ENCODE assay signal across 8 mouse cellular contexts in genomic region chr11:82989357-82989756, GRCm38 (mm10). TPM values are rescaled to one million over a fixed set of nuclear protein-coding genes. Genes with fewer than 3 reads are reported as not detected.
DNase-seq lines count a peak whose midpoint lies in the region; ATAC-seq and TF ChIP-seq lines count a peak whose summit lies in the region.

No protein-coding gene starts in this region.

- no peaks in the 10 kb centered on the region for H3K9me3 ChIP-seq in hindbrain, embryonic 10.5 days
- no peaks in the 10 kb centered on the region for H3K9me3 ChIP-seq in hindbrain, postnatal 0 days (ENCODE audit: low read length)
- H3K9me3 ChIP-seq in intestine, embryonic 15.5 days = no peaks in the 10 kb centered on the region

- peaks cover 23% of the 10 kb centered on the region for H3K4me1 ChIP-seq in hindbrain, embryonic 10.5 days (replicated peaks)
- no peaks in the 10 kb centered on the region for H3K4me1 ChIP-seq in hindbrain, postnatal 0 days (ENCODE audit: insufficient read depth, low read length)
- H3K4me1 ChIP-seq in intestine, embryonic 15.5 days (replicated peaks) = peaks cover 10% of the 10 kb centered on the region; the same call in 1 of the 2 replicates

- no peak overlapping the region for H3K4me2 ChIP-seq in hindbrain, postnatal 0 days (ENCODE audit: low read depth, low read length)
- peak overlapping the region; percentile 82 for H3K4me2 ChIP-seq in intestine, embryonic 15.5 days (replicated peaks)

- H3K27ac ChIP-seq in hindbrain, embryonic 10.5 days = no peak overlapping the region
- no peak overlapping the region for H3K27ac ChIP-seq in hindbrain, postnatal 0 days
- no peak overlapping the region for H3K27ac ChIP-seq in intestine, embryonic 15.5 days

- H3K9ac ChIP-seq in hindbrain, postnatal 0 days (replicated peaks; ENCODE audit: low read length) = no peak overlapping the region
- no peak overlapping the region for H3K9ac ChIP-seq in intestine, embryonic 15.5 days

- 33% methylated on average over 12 of the region's 12 CpGs for WGBS in hindbrain, embryonic 10.5 days
- WGBS in hindbrain, postnatal 0 days = 47% methylated on average over 12 of the region's 12 CpGs
- 26% methylated on average over 12 of the region's 12 CpGs for WGBS in intestine, embryonic 15.5 days

- peaks cover 25% of the 10 kb centered on the region for H3K27me3 ChIP-seq in hindbrain, embryonic 10.5 days (ENCODE audit: insufficient read depth, poor library complexity, severe bottlenecking)
- H3K27me3 ChIP-seq in hindbrain, postnatal 0 days (ENCODE audit: insufficient read depth, low read length) = no peaks in the 10 kb centered on the region
- H3K27me3 ChIP-seq in intestine, embryonic 15.5 days (replicated peaks) = no peaks in the 10 kb centered on the region

- no peak for ATAC-seq in hindbrain, postnatal 0 days
- peak; percentile 52 for ATAC-seq in intestine, embryonic 15.5 days

- peaks cover 26% of the 10 kb centered on the region for H3K36me3 ChIP-seq in hindbrain, embryonic 10.5 days
- H3K36me3 ChIP-seq in hindbrain, postnatal 0 days (ENCODE audit: insufficient read depth, low read length) = no peaks in the 10 kb centered on the region
- H3K36me3 ChIP-seq in intestine, embryonic 15.5 days = peaks cover 8% of the 10 kb centered on the region; the same call in 1 of the 2 replicates

- peak; percentile 15 for DNase-seq in hindbrain, embryonic 10.5 days (ENCODE audit: low spot score)
- no peak for DNase-seq in hindbrain, postnatal 0 days (ENCODE audit: low spot score)
- DNase-seq in embryo, embryonic 9.5 days (ENCODE audit: extremely low spot score) = peak; percentile 33
- peak; percentile 10 for DNase-seq in lung, postnatal 14 days
- DNase-seq in adrenal gland, postnatal 10 days = no peak
- DNase-seq in layer of hippocampus, adult 8-10 months (ENCODE audit: low spot score in 2 of 2) = no peak
- DNase-seq in layer of hippocampus, adult 9-10 months (ENCODE audit: low spot score) = no peak

- peak overlapping the region; percentile 50; the same call in 1 of the 2 replicates for H3K4me3 ChIP-seq in hindbrain, embryonic 10.5 days
- no peak overlapping the region for H3K4me3 ChIP-seq in hindbrain, postnatal 0 days (ENCODE audit: low read length)
- 0 out of 2 replicates have a peak overlapping the region, but pooled peaks have one; percentile 15 for H3K4me3 ChIP-seq in intestine, embryonic 15.5 days (replicated peaks)

- TF ChIP-seq CTCF in hindbrain, postnatal 0 days (IDR thresholded peaks at IDR 0.05; ENCODE audit: low read depth) = no peak

RNA-seq across cellular contexts. Expression of gene Slfn9, which starts 2.3 kb away (rescaled TPM):
- 5.9 and 8.5 TPM in 2 replicates for polyA plus RNA-seq in hindbrain, embryonic 10.5 days (2016; fragmentation: Nextera tagmentation; extraction: Ambion mirVana)
- total RNA-seq in hindbrain, postnatal 0 days (2014; rRNA removed) = 1.5 and 3.2 TPM in 2 replicates
- polyA plus RNA-seq in hindbrain, postnatal 0 days (2015; fragmentation: Nextera tagmentation; extraction: Ambion mirVana) = 2.2 and 2.4 TPM in 2 replicates
- 19.6 and 20.0 TPM in 2 replicates for polyA plus RNA-seq in intestine, embryonic 15.5 days (2015; fragmentation: Nextera tagmentation; extraction: Ambion mirVana)
- total RNA-seq in adrenal gland, postnatal 10 days (2021) = 10 to 100 TPM in 1 of 2 experiments, 1 to 10 TPM in 1; 8.0 to 12.0 TPM
- total RNA-seq in layer of hippocampus, adult 8-10 months (2022) = 1 to 10 TPM in 2 of 4 experiments, under 1 TPM in 2; 0.23 to 1.7 (median 0.92) TPM

RNA-seq across cellular contexts. Expression of gene Slfn8, which starts 31.3 kb away (rescaled TPM):
- polyA plus RNA-seq in hindbrain, embryonic 10.5 days (2016; fragmentation: Nextera tagmentation; extraction: Ambion mirVana) = 0.19 and 0.24 TPM in 2 replicates
- 0.42 and 0.83 TPM in 2 replicates for total RNA-seq in hindbrain, postnatal 0 days (2014; rRNA removed)
- polyA plus RNA-seq in hindbrain, postnatal 0 days (2015; fragmentation: Nextera tagmentation; extraction: Ambion mirVana) = 0.21 and 0.25 TPM in 2 replicates
- 0.45 and 0.54 TPM in 2 replicates for polyA plus RNA-seq in intestine, embryonic 15.5 days (2015; fragmentation: Nextera tagmentation; extraction: Ambion mirVana)
- under 1 TPM; 0.66 to 0.91 TPM for total RNA-seq in adrenal gland, postnatal 10 days (2021)
- 1 to 10 TPM in 2 of 4 experiments, under 1 TPM in 2; 0.23 to 2.6 (median 1.1) TPM for total RNA-seq in layer of hippocampus, adult 8-10 months (2022)

RNA-seq across cellular contexts. Expression of gene Slfn5, which starts 38.2 kb away (rescaled TPM):
- polyA plus RNA-seq in hindbrain, embryonic 10.5 days (2016; fragmentation: Nextera tagmentation; extraction: Ambion mirVana) = 0.11 and 0.48 TPM in 2 replicates
- 1.8 and 2.2 TPM in 2 replicates for total RNA-seq in hindbrain, postnatal 0 days (2014; rRNA removed)
- 2.1 and 2.4 TPM in 2 replicates for polyA plus RNA-seq in hindbrain, postnatal 0 days (2015; fragmentation: Nextera tagmentation; extraction: Ambion mirVana)
- polyA plus RNA-seq in intestine, embryonic 15.5 days (2015; fragmentation: Nextera tagmentation; extraction: Ambion mirVana) = 1.9 TPM in 2 replicates
- 10 to 100 TPM; 46.0 to 46.6 TPM for total RNA-seq in adrenal gland, postnatal 10 days (2021)
- total RNA-seq in layer of hippocampus, adult 8-10 months (2022) = 1 to 10 TPM; 4.1 to 6.8 (median 5.0) TPM

Comparison
In these comparisons a context has a peak if more than half of its experiments do, and no peak if none do; other contexts are left out.
1. DNase-seq: peak in hindbrain, embryonic 10.5 days (single experiment), embryo, embryonic 9.5 days (single experiment) and lung, postnatal 14 days (single experiment); none in hindbrain, postnatal 0 days (single experiment), adrenal gland, postnatal 10 days (single experiment), layer of hippocampus, adult 8-10 months (0 of 2) and layer of hippocampus, adult 9-10 months (single experiment).
2. RNA of gene Slfn5, which starts 38.2 kb away (total RNA-seq): 46.0 to 46.6 TPM in adrenal gland, postnatal 10 days; 4.1 to 6.8 TPM in layer of hippocampus, adult 8-10 months and 1.8 to 2.2 TPM in hindbrain, postnatal 0 days; every median in the first group is over 4 times any median in the second.